Mouse (Mus musculus) limb, embryonic 14.5 days (tissue): ENCODE results near the gene 4930404H24Rik. TPM values are rescaled to one million over a fixed set of nuclear protein-coding genes. Genes with fewer than 3 reads are reported as not detected.

Experiments used
- ATAC-seq: fragments of 200-750 bp; cut with Nextera tagmentation; 2 replicates; pipeline ENCODE4 v1.8.0; 2017; ENCODE audit warnings: low read depth, moderate number of reproducible peaks, moderate TSS enrichment; ENCODE audit not compliant: low FRiP score
- DNase-seq: peaks from one replicate; pipeline ENCODE4 v3.0.0-alpha.2; 2015; ENCODE audit warnings: low spot score
- H3K27ac ChIP-seq: fragments of 300-500 bp; sonication (generic); replicated peaks from 2 replicates; pipeline ENCODE4 v1.5.1; 2014; ENCODE audit warnings: low read depth, mild to moderate bottlenecking, low read length, moderate library complexity, mixed read lengths
- H3K27me3 ChIP-seq: fragments of 300-500 bp; sonication (generic); 2 replicates; pipeline ENCODE4 v1.6.1; 2014; ENCODE audit warnings: low read length, mixed read lengths; ENCODE audit not compliant: control insufficient read depth, insufficient read depth
- H3K36me3 ChIP-seq: fragments of 300-500 bp; sonication (generic); 2 replicates; pipeline ENCODE4 v1.6.1; 2014; ENCODE audit warnings: mild to moderate bottlenecking, low read length, moderate library complexity, mixed read lengths; ENCODE audit not compliant: control insufficient read depth, insufficient read depth
- H3K4me1 ChIP-seq: fragments of 300-500 bp; sonication (generic); 2 replicates; pipeline ENCODE4 v1.6.1; 2014; ENCODE audit warnings: antibody characterized with exemption, low read length, mixed read lengths; ENCODE audit not compliant: control insufficient read depth, insufficient read depth
- H3K4me2 ChIP-seq: fragments of 300-500 bp; sonication (generic); replicated peaks from 2 replicates; pipeline ENCODE4 v1.6.1; 2014; ENCODE audit warnings: low read depth, mild to moderate bottlenecking, low read length, moderate library complexity; ENCODE audit not compliant: severe bottlenecking
- H3K4me3 ChIP-seq: fragments of 300-500 bp; sonication (generic); replicated peaks from 2 replicates; pipeline ENCODE4 v1.5.1; 2014; ENCODE audit warnings: low read length
- H3K9ac ChIP-seq: fragments of 300-500 bp; sonication (generic); 2 replicates; pipeline ENCODE4 v1.6.1; 2014; ENCODE audit warnings: mild to moderate bottlenecking, low read depth, low read length, moderate library complexity; ENCODE audit not compliant: severe bottlenecking
- H3K9me3 ChIP-seq: fragments of 300-500 bp; sonication (generic); 2 replicates; pipeline ENCODE4 v1.6.1; 2016; ENCODE audit warnings: low read length; ENCODE audit not compliant: control insufficient read depth
- POLR2A ChIP-seq: fragments of 200-500 bp; IDR thresholded peaks from 2 replicates; pipeline ENCODE4 v1.8.0; 2012; ENCODE audit warnings: inconsistent platforms, mild to moderate bottlenecking, moderate library complexity, borderline replicate concordance; ENCODE audit not compliant: insufficient read depth, insufficient read length; ENCODE audit errors: extremely low read depth
- WGBS: fragments of 180-500 bp; shearing (Covaris S2); extraction: QIAGEN DNeasy Blood & Tissue Kit; methylation state at CpG from one replicate; pipeline ENCODE4 v1.1.7; 2014; 5-methylcytosine and 5-hydroxymethylcytosine counted together
- polyA plus RNA-seq, 2 experiments: library from polyadenylated mRNA; depleted of rRNA in 1 of 2; stranded (reverse) in 1 of 2; unstranded in 1 of 2; fragments of >200 nt; fragmentation: Nextera tagmentation in 1 of 2; extraction: Ambion mirVana in 1 of 2; gene quantifications; 2 replicates each; pipeline versions ENCODE4 v1.2.1 to v1.2.3; 2012 to 2014

Gene 4930404H24Rik
- polyA plus RNA-seq, 2 experiments, result not detected

- no peak for ATAC-seq
- 55% methylated on average over 9 of the region's 9 CpGs for WGBS
- Histone ChIP-seq H3K36me3 (no peaks in the 10 kb centered on the region), H3K4me1 (peaks cover 6% of the 10 kb centered on the region), H3K27ac (no peak overlapping the region), H3K9ac (no peak overlapping the region), H3K4me3 (no peak overlapping the region), H3K4me2 (no peak overlapping the region), H3K27me3 (peaks cover 16% of the 10 kb centered on the region), H3K9me3 (no peaks in the 10 kb centered on the region)
- no peak for TF ChIP-seq POLR2A
- no peak for DNase-seq
Observed at GRCm38 (mm10) chr2:153523143-153523542, 30.6 kb downstream of the 4930404H24Rik start.

- H3K4me1 ChIP-seq, result peaks cover 10% of the 10 kb centered on the region
- DNase-seq, result no peak
- H3K27ac ChIP-seq, result no peak overlapping the region
- ATAC-seq, result no peak
- H3K9ac ChIP-seq, result no peak overlapping the region
- H3K27me3 ChIP-seq, result peaks cover 21% of the 10 kb centered on the region
- H3K9me3 ChIP-seq, result no peaks in the 10 kb centered on the region
- TF ChIP-seq POLR2A, result no peak
- WGBS, result 87% methylated on average over 12 of the region's 12 CpGs
- H3K4me2 ChIP-seq, result no peak overlapping the region
- no peak overlapping the region for H3K4me3 ChIP-seq
- H3K36me3 ChIP-seq, result no peaks in the 10 kb centered on the region
Observed at GRCm38 (mm10) chr2:153523656-153524055, 31.1 kb downstream of the 4930404H24Rik start.

- ATAC-seq (no peak), DNase-seq (no peak)
- H3K9me3 ChIP-seq, result no peaks in the 10 kb centered on the region
- WGBS, result 51% methylated on average over 2 of the region's 2 CpGs
- H3K4me1 ChIP-seq, result peaks cover 11% of the 10 kb centered on the region
- H3K4me2 ChIP-seq, result no peak overlapping the region
- H3K36me3 ChIP-seq, result no peaks in the 10 kb centered on the region
- H3K4me3 ChIP-seq, result no peak overlapping the region
- H3K9ac ChIP-seq, result no peak overlapping the region
- TF ChIP-seq POLR2A, result no peak
- H3K27me3 ChIP-seq, result peaks cover 30% of the 10 kb centered on the region
- no peak overlapping the region for H3K27ac ChIP-seq
Observed at GRCm38 (mm10) chr2:153524727-153525126, 32.1 kb downstream of the 4930404H24Rik start.

GRCm38 (mm10) chr2:153525906-153526311, 33.3 kb downstream of the 4930404H24Rik start:
- no peak for ATAC-seq
- H3K4me2 ChIP-seq, result no peak overlapping the region

GRCm38 (mm10) chr2:153526850-153527530, 34.4 kb downstream of the 4930404H24Rik start:
- WGBS, result 53% methylated on average over 9 of the region's 9 CpGs
- Histone ChIP-seq H3K27me3 (peaks cover 45% of the 10 kb centered on the region), H3K9me3 (no peaks in the 10 kb centered on the region), H3K4me2 (no peak overlapping the region), H3K36me3 (no peaks in the 10 kb centered on the region), H3K9ac (no peak overlapping the region), H3K4me3 (0 out of 2 replicates have a peak overlapping the region, but pooled peaks have one; percentile 60), H3K4me1 (peaks cover 11% of the 10 kb centered on the region), H3K27ac (no peak overlapping the region)
- ATAC-seq (no peak), DNase-seq (no peak)
- TF ChIP-seq POLR2A, result no peak

More at GRCm38 (mm10) chr2:153525906-153526311, 33.3 kb downstream of the 4930404H24Rik start:
- Histone ChIP-seq H3K4me1 (peaks cover 11% of the 10 kb centered on the region), H3K27me3 (peaks cover 37% of the 10 kb centered on the region), H3K27ac (no peak overlapping the region), H3K36me3 (no peaks in the 10 kb centered on the region), H3K4me3 (no peak overlapping the region), H3K9ac (no peak overlapping the region), H3K9me3 (no peaks in the 10 kb centered on the region)
- no peak for DNase-seq
- WGBS, result 12% methylated on average over 10 of the region's 10 CpGs
- no peak for TF ChIP-seq POLR2A
